Mouse (Mus musculus) kidney, embryonic 16.5 days (tissue): ENCODE measurements at regions not wholly inside any gene's neighbourhood (a gene's known extent, or its start where the extent isn't known, plus 50 kb on each side); places are given as distances from the start of the nearest gene placed in this dataset.

ENCODE experiments used
- ATAC-seq: fragments of 200-750 bp; cut with Nextera tagmentation; 2 replicates; pipeline ENCODE4 v1.8.0; 2017; ENCODE audit warnings: moderate TSS enrichment; ENCODE audit not compliant: low FRiP score, low TSS enrichment
- H3K27ac ChIP-seq: fragments of 300-500 bp; sonication (generic); 2 replicates; pipeline ENCODE4 v1.5.1; 2014; ENCODE audit warnings: low read length
- H3K27me3 ChIP-seq: fragments of 300-500 bp; sonication (generic); 2 replicates; pipeline ENCODE4 v1.6.1; 2014; ENCODE audit warnings: low read length, control low read depth, mixed read lengths; ENCODE audit not compliant: insufficient read depth
- H3K36me3 ChIP-seq: fragments of 300-500 bp; sonication (generic); 2 replicates; pipeline ENCODE4 v1.6.1; 2014; ENCODE audit warnings: low read length, control low read depth, mixed read lengths; ENCODE audit not compliant: insufficient read depth
- H3K4me1 ChIP-seq: fragments of 300-500 bp; sonication (generic); 2 replicates; pipeline ENCODE4 v1.6.1; 2014; ENCODE audit warnings: low read length, control low read depth, mixed read lengths; ENCODE audit not compliant: insufficient read depth
- H3K4me2 ChIP-seq: fragments of 300-500 bp; sonication (generic); replicated peaks from 2 replicates; pipeline ENCODE4 v1.6.1; 2014; ENCODE audit warnings: low read depth, low read length
- H3K4me3 ChIP-seq: fragments of 300-500 bp; sonication (generic); 2 replicates; pipeline ENCODE4 v1.5.1; 2014; ENCODE audit warnings: mild to moderate bottlenecking, low read length
- H3K9ac ChIP-seq: fragments of 300-500 bp; sonication (generic); replicated peaks from 2 replicates; pipeline ENCODE4 v1.6.1; 2014; ENCODE audit warnings: low read length
- H3K9me3 ChIP-seq: fragments of 300-500 bp; sonication (generic); 2 replicates; pipeline ENCODE4 v1.6.1; 2016; ENCODE audit warnings: low read length, control low read depth
- WGBS: fragments of 180-500 bp; shearing (Covaris S2); extraction: QIAGEN DNeasy Blood & Tissue Kit; methylation state at CpG from one replicate; pipeline ENCODE4 v1.1.7; 2014; 5-methylcytosine and 5-hydroxymethylcytosine counted together

- Histone ChIP-seq H3K27me3 (no peaks in the 10 kb centered on the region), H3K4me1 (peaks cover 8% of the 10 kb centered on the region), H3K9me3 (no peaks in the 10 kb centered on the region), H3K27ac (0 out of 2 replicates have a peak overlapping the region, but pooled peaks have one; percentile 9), H3K36me3 (no peaks in the 10 kb centered on the region), H3K4me2 (no peak overlapping the region), H3K9ac (no peak overlapping the region), H3K4me3 (no peak overlapping the region)
- WGBS = 14% methylated on average over 2 of the region's 2 CpGs
- peak; percentile 80; the same call in 1 of the 2 replicates for ATAC-seq
Measured at GRCm38 (mm10) chr10:95622879-95623517, 50.3 kb downstream of the Anapc15-ps start.

GRCm38 (mm10) chr10:95620796-95621195, 52.5 kb downstream of the Anapc15-ps start:
- no peak overlapping the region for H3K4me2 ChIP-seq
- H3K27ac ChIP-seq = no peak overlapping the region
- no peaks in the 10 kb centered on the region for H3K9me3 ChIP-seq
- no peak overlapping the region for H3K4me3 ChIP-seq
- no peak overlapping the region for H3K9ac ChIP-seq
- peaks cover 8% of the 10 kb centered on the region for H3K4me1 ChIP-seq
- H3K36me3 ChIP-seq = no peaks in the 10 kb centered on the region
- no peaks in the 10 kb centered on the region for H3K27me3 ChIP-seq
- no peak for ATAC-seq
- 92% methylated on average over 3 of the region's 3 CpGs for WGBS

- no peak for ATAC-seq
- H3K27ac ChIP-seq = no peak overlapping the region
- WGBS = 26% methylated on average over 10 of the region's 10 CpGs
Measured at GRCm38 (mm10) chr10:95619601-95620000, 53.6 kb downstream of the Anapc15-ps start.

GRCm38 (mm10) chr10:95618451-95619079, 54.6 kb upstream of the Nudt4 start:
- peaks cover 7% of the 10 kb centered on the region for H3K4me1 ChIP-seq
- no peak for ATAC-seq
- no peaks in the 10 kb centered on the region for H3K27me3 ChIP-seq
- no peaks in the 10 kb centered on the region for H3K36me3 ChIP-seq
- no peaks in the 10 kb centered on the region for H3K9me3 ChIP-seq
- WGBS = 82% methylated on average over 9 of the region's 9 CpGs
- H3K4me3 ChIP-seq = no peak overlapping the region
- no peak overlapping the region for H3K4me2 ChIP-seq
- H3K27ac ChIP-seq = no peak overlapping the region
- no peak overlapping the region for H3K9ac ChIP-seq

More at GRCm38 (mm10) chr10:95619601-95620000, 53.6 kb downstream of the Anapc15-ps start:
- Histone ChIP-seq H3K36me3 (no peaks in the 10 kb centered on the region), H3K4me2 (no peak overlapping the region), H3K9ac (no peak overlapping the region), H3K9me3 (no peaks in the 10 kb centered on the region), H3K4me3 (no peak overlapping the region), H3K27me3 (no peaks in the 10 kb centered on the region), H3K4me1 (peaks cover 8% of the 10 kb centered on the region)

- 74% methylated on average over 5 of the region's 5 CpGs for WGBS
- H3K9me3 ChIP-seq = no peaks in the 10 kb centered on the region
- no peak for ATAC-seq
- no peaks in the 10 kb centered on the region for H3K4me1 ChIP-seq
- no peaks in the 10 kb centered on the region for H3K36me3 ChIP-seq
- no peak overlapping the region for H3K4me2 ChIP-seq
- no peak overlapping the region for H3K27ac ChIP-seq
- H3K9ac ChIP-seq = no peak overlapping the region
- H3K4me3 ChIP-seq = no peak overlapping the region
- H3K27me3 ChIP-seq = no peaks in the 10 kb centered on the region
Measured at GRCm38 (mm10) chr10:95616821-95617220, 52.9 kb upstream of the Nudt4 start.

GRCm38 (mm10) chr10:95615849-95616650, 52.1 kb upstream of the Nudt4 start:
- peaks cover 7% of the 10 kb centered on the region; the same call in 1 of the 2 replicates for H3K4me1 ChIP-seq
- no peak overlapping the region for H3K9ac ChIP-seq
- H3K4me2 ChIP-seq = no peak overlapping the region
- H3K9me3 ChIP-seq = no peaks in the 10 kb centered on the region
- H3K27ac ChIP-seq = no peak overlapping the region
- H3K36me3 ChIP-seq = no peaks in the 10 kb centered on the region
- 75% methylated on average over 25 of the region's 25 CpGs for WGBS
- H3K4me3 ChIP-seq = no peak overlapping the region
- H3K27me3 ChIP-seq = no peaks in the 10 kb centered on the region
- ATAC-seq = no peak
